Mouse (Mus musculus): ENCODE measurements around the gene Supv3l1. TPM values are rescaled to one million over a fixed set of nuclear protein-coding genes. Genes with fewer than 3 reads are reported as not detected.

The Supv3l1 gene
- polyA plus RNA-seq, 1 experiment from 2014 or later: 29.2 TPM

- H3K9me3 ChIP-seq (replicated peaks; ENCODE audit: control insufficient read depth, low read length): no peaks in the 10 kb centered on the region
- 0 out of 2 replicates have a peak, but pooled peaks cover 3% of the 10 kb centered on the region for H3K4me1 ChIP-seq (ENCODE audit: control insufficient read depth, insufficient read depth, low read length)
- no peak overlapping the region for H3K9ac ChIP-seq (ENCODE audit: low read length)
- no peaks in the 10 kb centered on the region for H3K36me3 ChIP-seq (ENCODE audit: control insufficient read depth, insufficient read depth)
- H3K4me3 ChIP-seq (ENCODE audit: low read length): no peak overlapping the region
- no peak overlapping the region for H3K4me2 ChIP-seq (ENCODE audit: low read depth, low read length)
- peaks cover 2% of the 10 kb centered on the region; the same call in 1 of the 2 replicates for H3K27me3 ChIP-seq (ENCODE audit: control insufficient read depth, insufficient read depth, low read length)
- no peak overlapping the region for H3K27ac ChIP-seq (ENCODE audit: low read length)
- ATAC-seq (replicated peaks; ENCODE audit: extremely low read depth, insufficient read depth, low FRiP score): no peak
- WGBS: 73% methylated on average over 19 of the region's 19 CpGs
These were observed 47.9 kb downstream of the Supv3l1 start for GRCm38 (mm10) chr10:62401641-62402111.

GRCm38 (mm10) chr10:62383011-62383410 is 66.5 kb downstream of the Supv3l1 start:
- no peak overlapping the region for H3K27ac ChIP-seq (ENCODE audit: low read length)
- H3K36me3 ChIP-seq (ENCODE audit: control insufficient read depth, insufficient read depth): no peaks in the 10 kb centered on the region
- no peak for ATAC-seq (replicated peaks; ENCODE audit: extremely low read depth, insufficient read depth, low FRiP score)
- H3K9me3 ChIP-seq (replicated peaks; ENCODE audit: control insufficient read depth, low read length): no peaks in the 10 kb centered on the region
- H3K9ac ChIP-seq (ENCODE audit: low read length): no peak overlapping the region
- no peaks in the 10 kb centered on the region for H3K4me1 ChIP-seq (ENCODE audit: control insufficient read depth, insufficient read depth, low read length)
- H3K27me3 ChIP-seq (ENCODE audit: control insufficient read depth, insufficient read depth, low read length): no peaks in the 10 kb centered on the region
- H3K4me2 ChIP-seq (ENCODE audit: low read depth, low read length): no peak overlapping the region
- 64% methylated on average over 3 of the region's 3 CpGs for WGBS
- no peak overlapping the region for H3K4me3 ChIP-seq (ENCODE audit: low read length)

GRCm38 (mm10) chr10:62380936-62381335 is 68.6 kb downstream of the Supv3l1 start:
- H3K27me3 ChIP-seq (ENCODE audit: control insufficient read depth, insufficient read depth, low read length): no peaks in the 10 kb centered on the region
- no peak overlapping the region for H3K4me2 ChIP-seq (ENCODE audit: low read depth, low read length)
- no peak for ATAC-seq (replicated peaks; ENCODE audit: extremely low read depth, insufficient read depth, low FRiP score)
- H3K4me3 ChIP-seq (ENCODE audit: low read length): no peak overlapping the region
- H3K9ac ChIP-seq (ENCODE audit: low read length): no peak overlapping the region
- H3K27ac ChIP-seq (ENCODE audit: low read length): no peak overlapping the region
- H3K4me1 ChIP-seq (ENCODE audit: control insufficient read depth, insufficient read depth, low read length): no peaks in the 10 kb centered on the region
- H3K36me3 ChIP-seq (ENCODE audit: control insufficient read depth, insufficient read depth): no peaks in the 10 kb centered on the region
- no peaks in the 10 kb centered on the region for H3K9me3 ChIP-seq (replicated peaks; ENCODE audit: control insufficient read depth, low read length)

GRCm38 (mm10) chr10:62379808-62380207 is 69.7 kb downstream of the Supv3l1 start, which contains the start of gene Hk1:
Gene Hk1 (minus strand): TSS chr10:62379908.
- Histone ChIP-seq H3K36me3 (ENCODE audit: control insufficient read depth, insufficient read depth) (no peaks in the 10 kb centered on the region), H3K4me3 (ENCODE audit: low read length) (no peak within 1 kb of the TSS), H3K4me1 (ENCODE audit: control insufficient read depth, insufficient read depth, low read length) (no peaks in the 10 kb centered on the region), H3K4me2 (ENCODE audit: low read depth, low read length) (no peak within 1 kb of the TSS), H3K9me3 (replicated peaks; ENCODE audit: control insufficient read depth, low read length) (no peaks in the 10 kb centered on the region), H3K9ac (ENCODE audit: low read length) (no peak within 1 kb of the TSS), H3K27me3 (ENCODE audit: control insufficient read depth, insufficient read depth, low read length) (no peaks in the 10 kb centered on the region), H3K27ac (ENCODE audit: low read length) (no peak within 1 kb of the TSS)
- WGBS: 71% methylated on average over 1 of the region's 1 CpGs
- ATAC-seq (replicated peaks; ENCODE audit: extremely low read depth, insufficient read depth, low FRiP score): no peak

Other genes starting within 250 kb of the Supv3l1 start
- 10.9 and 16.2 TPM in 2 replicates for gene Tspan15, start 218.5 kb downstream of the Supv3l1 start, polyA plus RNA-seq (2015; fragmentation: Nextera tagmentation; extraction: Ambion mirVana)
- gene Tacr2, start 197.3 kb downstream of the Supv3l1 start, polyA plus RNA-seq (2015; fragmentation: Nextera tagmentation; extraction: Ambion mirVana): 0.05 TPM in 1 of 2 replicates, not detected in the other
- gene Hk1, start 69.8 kb downstream of the Supv3l1 start, polyA plus RNA-seq (2015; fragmentation: Nextera tagmentation; extraction: Ambion mirVana): 232 and 240 TPM in 2 replicates
- 0.33 and 0.35 TPM in 2 replicates for gene Hkdc1, start 27.2 kb downstream of the Supv3l1 start, polyA plus RNA-seq (2015; fragmentation: Nextera tagmentation; extraction: Ambion mirVana)
- 0.35 and 0.66 TPM in 2 replicates for gene 4930507D05Rik, start 249 bp downstream of the Supv3l1 start, polyA plus RNA-seq (2015; fragmentation: Nextera tagmentation; extraction: Ambion mirVana)
- 73.4 and 80.2 TPM in 2 replicates for gene Vps26a, start 37.1 kb upstream of the Supv3l1 start, polyA plus RNA-seq (2015; fragmentation: Nextera tagmentation; extraction: Ambion mirVana)
- gene Srgn, start 77.7 kb upstream of the Supv3l1 start, polyA plus RNA-seq (2015; fragmentation: Nextera tagmentation; extraction: Ambion mirVana): 18.6 and 28.8 TPM in 2 replicates
- 28.5 and 29.1 TPM in 2 replicates for gene Kif1bp, start 128.7 kb upstream of the Supv3l1 start, polyA plus RNA-seq (2015; fragmentation: Nextera tagmentation; extraction: Ambion mirVana)
- 11.0 and 13.4 TPM in 2 replicates for gene Ddx21, start 152.5 kb upstream of the Supv3l1 start, polyA plus RNA-seq (2015; fragmentation: Nextera tagmentation; extraction: Ambion mirVana)
- gene Ddx50, start 201.5 kb upstream of the Supv3l1 start, polyA plus RNA-seq (2015; fragmentation: Nextera tagmentation; extraction: Ambion mirVana): 90.0 and 99.9 TPM in 2 replicates

Measured in heart, embryonic 16.5 days (tissue).